Mouse (Mus musculus): Measurements from ENCODE around the gene Tomm40l. TPM values are rescaled to one million over a fixed set of nuclear protein-coding genes. Genes with fewer than 3 reads are reported as not detected.

The Tomm40l gene
- total RNA-seq, 4 experiments from 2014 or later = 69.3 to 85.0 (median 74.9) TPM

Other genes starting within 250 kb of the Tomm40l start
- gene Fcgr2b, start 246.0 kb downstream of the Tomm40l start, total RNA-seq (2022) = 10 to 100 TPM in 2 of 4 experiments, 1 to 10 TPM in 2; 4.2 to 46.4 (median 21.4) TPM
- gene Fcgr4, start 203.6 kb downstream of the Tomm40l start, total RNA-seq (2022) = 1 to 10 TPM in 2 of 4 experiments, not detected in 2; 1.5 to 1.7 TPM
- gene Fcgr3, start 157.6 kb downstream of the Tomm40l start, total RNA-seq (2022) = 10 to 100 TPM; 10.6 to 67.7 (median 34.1) TPM
- gene Cfap126, start 108.6 kb downstream of the Tomm40l start, total RNA-seq (2022) = 1 to 10 TPM in 2 of 4 experiments, under 1 TPM in 2; 0.43 to 3.1 (median 1.3) TPM
- gene Sdhc, start 71.9 kb downstream of the Tomm40l start, total RNA-seq (2022) = 100 to 1,000 TPM; 201 to 206 (median 203) TPM
- not detected for gene Mpz, start 71.8 kb downstream of the Tomm40l start, total RNA-seq (2022)
- gene Pcp4l1, start 26.2 kb downstream of the Tomm40l start, total RNA-seq (2022) = 10 to 100 TPM; 42.4 to 47.5 (median 44.4) TPM
- gene Nr1i3, start 8.5 kb downstream of the Tomm40l start, total RNA-seq (2022) = under 1 TPM in 2 of 4 experiments, not detected in 2; 0.10 to 0.36 TPM
- gene Apoa2, start 2.5 kb upstream of the Tomm40l start, total RNA-seq (2022) = 1 to 10 TPM; 1.9 to 3.1 (median 2.5) TPM
- 10 to 100 TPM; 10.9 to 95.1 (median 48.8) TPM for gene Fcer1g, start 11.9 kb upstream of the Tomm40l start, total RNA-seq (2022)
- 10 to 100 TPM; 11.6 to 13.7 (median 12.4) TPM for gene Adamts4, start 27.9 kb upstream of the Tomm40l start, total RNA-seq (2022)
- gene Ndufs2, start 28.9 kb upstream of the Tomm40l start, total RNA-seq (2022) = 100 to 1,000 TPM; 263 to 286 (median 271) TPM
- gene B4galt3, start 47.8 kb upstream of the Tomm40l start, total RNA-seq (2022) = 10 to 100 TPM; 63.5 to 76.8 (median 70.2) TPM
- 10 to 100 TPM; 28.5 to 37.1 (median 33.3) TPM for gene Ppox, start 58.7 kb upstream of the Tomm40l start, total RNA-seq (2022)
- gene Usp21, start 65.5 kb upstream of the Tomm40l start, total RNA-seq (2022) = 10 to 100 TPM; 53.7 to 63.6 (median 58.8) TPM
- gene Ufc1, start 72.5 kb upstream of the Tomm40l start, total RNA-seq (2022) = 100 to 1,000 TPM; 101 to 113 (median 108) TPM
- gene Dedd, start 106.6 kb upstream of the Tomm40l start, total RNA-seq (2022) = 10 to 100 TPM; 35.7 to 41.2 (median 38.2) TPM
- gene Nit1, start 123.1 kb upstream of the Tomm40l start, total RNA-seq (2022) = 10 to 100 TPM; 40.1 to 54.1 (median 45.6) TPM
- 100 to 1,000 TPM in 3 of 4 experiments, 10 to 100 TPM in 1; 97.7 to 171 (median 130) TPM for gene Pfdn2, start 123.2 kb upstream of the Tomm40l start, total RNA-seq (2022)
- gene Klhdc9, start 138.3 kb upstream of the Tomm40l start, total RNA-seq (2022) = 10 to 100 TPM in 2 of 4 experiments, 1 to 10 TPM in 2; 5.1 to 11.7 (median 8.2) TPM
- gene Nectin4, start 147.6 kb upstream of the Tomm40l start, total RNA-seq (2022) = 1 to 10 TPM; 5.6 to 7.6 (median 6.5) TPM
- 1 to 10 TPM; 1.9 to 8.7 (median 4.9) TPM for gene Arhgap30, start 166.4 kb upstream of the Tomm40l start, total RNA-seq (2022)
- gene Usf1, start 188.8 kb upstream of the Tomm40l start, total RNA-seq (2022) = 100 to 1,000 TPM; 110 to 142 (median 124) TPM
- 10 to 100 TPM in 1 of 4 experiments, 1 to 10 TPM in 3; 3.0 to 10.0 (median 4.6) TPM for gene Tstd1, start 196.4 kb upstream of the Tomm40l start, total RNA-seq (2022)
- 10 to 100 TPM in 2 of 4 experiments, 1 to 10 TPM in 2; 4.8 to 18.6 (median 11.1) TPM for gene F11r, start 215.0 kb upstream of the Tomm40l start, total RNA-seq (2022)